Mouse (Mus musculus) embryonic facial prominence, embryonic 14.5 days (tissue): ENCODE data around the gene Gng7. TPM values are rescaled to one million over a fixed set of nuclear protein-coding genes. Genes with fewer than 3 reads are reported as not detected.

Source experiments
- ATAC-seq: fragments of 200-750 bp; cut with Nextera tagmentation; 2 replicates; pipeline ENCODE4 v1.8.0; 2017; ENCODE audit warnings: low read depth, moderate number of reproducible peaks, moderate TSS enrichment
- DNase-seq: peaks from one replicate; pipeline ENCODE4 v3.0.0-alpha.2; 2015; ENCODE audit warnings: low spot score
- H3K27ac ChIP-seq: fragments of 300-500 bp; sonication (generic); replicated peaks from 2 replicates; pipeline ENCODE4 v1.5.1; 2014; ENCODE audit warnings: low read depth, mild to moderate bottlenecking, low read length, moderate library complexity
- H3K27me3 ChIP-seq: fragments of 300-500 bp; sonication (generic); replicated peaks from 2 replicates; pipeline ENCODE4 v1.6.1; 2014; ENCODE audit warnings: low read length; ENCODE audit not compliant: control insufficient read depth, insufficient read depth
- H3K36me3 ChIP-seq: fragments of 300-500 bp; sonication (generic); 2 replicates; pipeline ENCODE4 v1.6.1; 2014; ENCODE audit warnings: low read length, mixed read lengths; ENCODE audit not compliant: control insufficient read depth, insufficient read depth
- H3K4me1 ChIP-seq: fragments of 300-500 bp; sonication (generic); 2 replicates; pipeline ENCODE4 v1.6.1; 2014; ENCODE audit warnings: antibody characterized with exemption, low read length; ENCODE audit not compliant: control insufficient read depth, insufficient read depth
- H3K4me2 ChIP-seq: fragments of 300-500 bp; sonication (generic); 2 replicates; pipeline ENCODE4 v1.6.1; 2014; ENCODE audit warnings: low read depth, mild to moderate bottlenecking, low read length, moderate library complexity, mixed read lengths
- H3K4me3 ChIP-seq: fragments of 300-500 bp; sonication (generic); 2 replicates; pipeline ENCODE4 v1.5.1; 2014; ENCODE audit warnings: low read depth, mild to moderate bottlenecking, low read length
- H3K9ac ChIP-seq: fragments of 300-500 bp; sonication (generic); 2 replicates; pipeline ENCODE4 v1.6.1; 2014; ENCODE audit warnings: low read depth, mild to moderate bottlenecking, low read length, moderate library complexity, mixed read lengths
- H3K9me3 ChIP-seq: fragments of 300-500 bp; sonication (generic); 2 replicates; pipeline ENCODE4 v1.6.1; 2016; ENCODE audit warnings: low read length; ENCODE audit not compliant: control insufficient read depth
- WGBS: fragments of 180-500 bp; shearing (Covaris S2); extraction: QIAGEN DNeasy Blood & Tissue Kit; methylation state at CpG from one replicate; pipeline ENCODE4 v1.1.7; 2014; 5-methylcytosine and 5-hydroxymethylcytosine counted together
- polyA plus RNA-seq: library from polyadenylated mRNA; unstranded; fragments of >200 nt; fragmentation: Nextera tagmentation; extraction: Ambion mirVana; gene quantifications from 2 replicates; pipeline ENCODE4 v1.2.1, GENCODE M21; 2014

Gng7 gene
- polyA plus RNA-seq, 1 experiment from 2014 or later = 5.9 TPM

DNA sequence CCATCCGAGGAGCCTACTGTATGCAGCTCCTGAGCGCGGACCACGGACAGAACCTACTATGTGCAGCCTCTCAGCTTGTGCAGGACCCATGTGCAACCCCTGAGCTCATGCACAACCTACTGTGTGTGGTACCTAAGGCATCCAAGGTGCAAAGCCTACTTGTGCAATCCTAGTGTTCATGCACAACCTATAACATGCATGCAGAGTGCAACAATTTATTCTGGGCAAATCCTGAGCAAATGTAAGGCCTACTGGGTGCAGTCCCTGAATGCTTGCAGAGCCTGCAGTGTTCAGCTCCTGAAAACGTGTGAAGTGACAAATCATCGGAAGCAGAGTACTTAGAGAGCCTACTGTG is 78.0 kb downstream of the Gng7 start:
- ATAC-seq (no peak), DNase-seq (no peak)
- H3K9ac ChIP-seq = peak overlapping the region; percentile 52; the same call in 1 of the 2 replicates
- H3K4me1 ChIP-seq = peaks cover 87% of the 10 kb centered on the region
- WGBS = 6% methylated on average over 6 of the region's 6 CpGs
- H3K9me3 ChIP-seq = no peaks in the 10 kb centered on the region
- H3K27me3 ChIP-seq = peaks cover 13% of the 10 kb centered on the region
- H3K27ac ChIP-seq = peak overlapping the region; percentile 83
- H3K36me3 ChIP-seq = no peaks in the 10 kb centered on the region
- peak overlapping the region; percentile 76 for H3K4me2 ChIP-seq
- H3K4me3 ChIP-seq = peak overlapping the region; percentile 38

DNA sequence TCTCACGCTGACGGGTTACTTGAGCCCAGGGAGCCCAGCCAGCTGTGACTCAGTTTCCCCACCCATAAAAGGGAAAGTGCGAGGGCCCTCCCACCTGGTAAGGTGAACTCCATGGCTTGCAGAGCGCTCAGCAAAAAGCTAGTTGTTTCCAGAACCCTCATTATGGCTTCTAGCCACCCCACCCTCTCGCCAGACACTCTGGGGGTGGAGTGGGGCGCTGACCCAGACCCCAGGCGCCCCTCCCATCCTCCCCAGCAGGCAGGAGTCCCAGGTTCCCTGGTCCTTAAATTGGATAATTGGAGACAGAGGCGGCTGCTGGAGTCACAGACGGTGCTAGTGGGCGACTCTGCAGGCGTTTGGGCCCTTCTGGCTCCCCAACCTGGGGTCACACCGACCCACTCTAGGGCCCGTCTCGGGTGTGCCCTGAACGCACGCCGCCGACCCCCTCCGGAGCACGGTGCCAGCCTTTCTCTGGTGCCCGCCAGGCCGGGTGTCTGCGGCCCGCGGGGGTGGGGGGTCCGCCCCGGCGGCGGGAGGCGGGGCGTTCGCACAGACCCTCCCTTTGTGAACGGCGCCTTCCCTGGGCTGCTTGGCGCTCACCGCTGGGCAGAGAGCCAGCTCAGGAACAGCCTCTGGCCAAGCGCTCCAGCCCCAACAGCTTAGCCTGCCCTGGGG is 78.5 kb downstream of the Gng7 start:
- no peaks in the 10 kb centered on the region for H3K9me3 ChIP-seq
- peaks cover 92% of the 10 kb centered on the region for H3K4me1 ChIP-seq
- peak; percentile 28 for ATAC-seq
- peak overlapping the region; percentile 76 for H3K4me2 ChIP-seq
- no peaks in the 10 kb centered on the region for H3K36me3 ChIP-seq
- peak; percentile 90 for DNase-seq
- WGBS = 2% methylated on average over 22 of the region's 37 CpGs
- peaks cover 15% of the 10 kb centered on the region for H3K27me3 ChIP-seq
- H3K4me3 ChIP-seq = peak overlapping the region; percentile 38
- peak overlapping the region; percentile 83 for H3K27ac ChIP-seq
- peak overlapping the region; percentile 52 for H3K9ac ChIP-seq

DNA sequence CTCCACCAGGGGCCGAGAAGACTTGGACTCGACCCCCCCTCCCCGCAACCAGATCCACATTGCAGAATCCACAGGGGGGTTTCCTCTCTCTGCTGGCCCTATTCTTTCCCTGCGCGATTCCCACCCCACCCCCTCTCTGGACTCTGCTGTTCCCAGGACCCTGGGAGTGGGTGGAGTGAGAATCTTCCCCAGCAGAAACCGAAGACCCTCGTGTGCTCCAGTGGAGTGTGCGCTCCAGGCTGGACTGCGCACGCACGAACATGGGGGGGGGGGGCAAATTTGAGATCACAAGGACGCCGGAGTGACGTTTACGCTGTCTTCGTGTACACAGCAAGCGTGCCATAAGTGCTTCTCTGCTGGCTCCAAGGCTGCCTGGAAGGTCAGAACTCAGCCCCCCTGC is 79.0 kb downstream of the Gng7 start:
- no peaks in the 10 kb centered on the region for H3K9me3 ChIP-seq
- ATAC-seq (peak; percentile 20; the same call in 1 of the 2 replicates), DNase-seq (peak; percentile 68)
- peak overlapping the region; percentile 83 for H3K27ac ChIP-seq
- H3K36me3 ChIP-seq = no peaks in the 10 kb centered on the region
- H3K4me1 ChIP-seq = peaks cover 92% of the 10 kb centered on the region
- H3K27me3 ChIP-seq = peaks cover 15% of the 10 kb centered on the region
- peak overlapping the region; percentile 76 for H3K4me2 ChIP-seq
- H3K9ac ChIP-seq = peak overlapping the region; percentile 52
- 1% methylated on average over 12 of the region's 17 CpGs for WGBS
- H3K4me3 ChIP-seq = peak overlapping the region; percentile 38

DNA sequence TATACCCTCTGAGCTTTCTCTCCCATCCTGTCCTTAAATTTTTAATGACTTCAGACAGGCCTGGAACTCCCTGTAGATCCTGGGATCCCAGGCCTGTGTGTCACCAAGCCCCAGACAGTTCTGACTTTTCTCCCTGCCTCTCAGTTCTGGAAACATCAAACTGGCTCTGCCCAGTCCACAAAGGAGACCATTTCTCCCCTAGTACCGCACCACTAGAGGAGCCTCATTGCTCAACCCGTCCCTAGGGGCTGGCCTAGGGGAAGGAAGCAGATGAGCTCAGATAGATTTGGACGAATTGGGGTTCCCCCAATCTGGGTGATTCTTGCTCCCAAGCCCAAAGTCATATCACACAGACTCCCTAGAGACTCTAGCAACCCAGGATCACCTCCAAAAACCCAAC is 79.5 kb downstream of the Gng7 start:
- H3K27ac ChIP-seq = peak overlapping the region; percentile 83
- H3K9ac ChIP-seq = 0 out of 2 replicates have a peak overlapping the region, but pooled peaks have one; percentile 16
- no peaks in the 10 kb centered on the region for H3K9me3 ChIP-seq
- ATAC-seq (no peak), DNase-seq (peak; percentile 38)
- peak overlapping the region; percentile 76 for H3K4me2 ChIP-seq
- H3K4me1 ChIP-seq = peaks cover 88% of the 10 kb centered on the region
- no peaks in the 10 kb centered on the region for H3K36me3 ChIP-seq
- no peak overlapping the region for H3K4me3 ChIP-seq
- H3K27me3 ChIP-seq = peaks cover 15% of the 10 kb centered on the region
- 22% methylated on average over 3 of the region's 3 CpGs for WGBS

DNA sequence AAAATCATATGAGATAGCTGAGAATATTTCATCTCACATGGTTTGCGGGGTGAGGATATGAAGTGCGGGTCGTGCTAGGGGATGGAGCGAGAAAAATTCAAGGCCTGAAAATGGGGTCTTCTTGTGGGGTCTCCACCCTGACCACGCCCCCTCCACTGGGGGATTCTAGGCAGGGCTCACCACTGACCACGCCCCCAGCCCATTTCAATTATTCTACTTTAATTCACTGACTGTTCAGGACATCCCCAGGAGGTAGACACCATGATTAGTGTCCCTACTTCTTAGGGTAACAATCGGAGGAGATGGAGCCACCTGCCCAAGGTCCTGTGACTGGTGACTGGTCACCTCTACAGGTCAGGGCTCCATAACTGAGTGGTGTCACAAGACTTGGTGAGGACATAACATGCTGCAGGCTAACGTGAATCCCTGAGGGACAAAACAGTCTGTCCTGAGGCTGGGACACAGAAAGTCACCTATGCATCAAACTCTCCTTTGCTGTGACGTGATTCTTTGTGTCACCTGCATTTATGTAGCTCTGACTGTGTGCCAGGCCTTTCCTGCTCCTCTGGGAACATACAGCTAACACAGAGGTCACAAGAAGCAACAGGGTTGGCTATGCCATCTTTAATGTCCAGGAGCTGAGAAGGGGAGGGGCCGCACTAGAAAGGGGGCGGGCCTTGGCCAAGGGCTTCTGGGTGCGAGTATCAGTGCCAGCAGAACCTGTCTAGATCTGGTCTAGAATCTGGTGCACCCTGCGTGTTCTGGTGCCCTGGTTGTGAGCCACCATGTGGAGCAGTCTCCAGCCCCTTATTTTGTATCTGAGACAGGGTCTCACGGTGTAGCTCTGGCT is 80.4 kb downstream of the Gng7 start:
- peaks cover 80% of the 10 kb centered on the region for H3K4me1 ChIP-seq
- WGBS = 47% methylated on average over 14 of the region's 14 CpGs
- DNase-seq = no peak
- H3K4me3 ChIP-seq = no peak overlapping the region
- H3K27me3 ChIP-seq = peaks cover 15% of the 10 kb centered on the region
- ATAC-seq = no peak
- no peak overlapping the region for H3K4me2 ChIP-seq
- no peaks in the 10 kb centered on the region for H3K9me3 ChIP-seq
- H3K9ac ChIP-seq = no peak overlapping the region
- H3K27ac ChIP-seq = no peak overlapping the region
- H3K36me3 ChIP-seq = no peaks in the 10 kb centered on the region

DNA sequence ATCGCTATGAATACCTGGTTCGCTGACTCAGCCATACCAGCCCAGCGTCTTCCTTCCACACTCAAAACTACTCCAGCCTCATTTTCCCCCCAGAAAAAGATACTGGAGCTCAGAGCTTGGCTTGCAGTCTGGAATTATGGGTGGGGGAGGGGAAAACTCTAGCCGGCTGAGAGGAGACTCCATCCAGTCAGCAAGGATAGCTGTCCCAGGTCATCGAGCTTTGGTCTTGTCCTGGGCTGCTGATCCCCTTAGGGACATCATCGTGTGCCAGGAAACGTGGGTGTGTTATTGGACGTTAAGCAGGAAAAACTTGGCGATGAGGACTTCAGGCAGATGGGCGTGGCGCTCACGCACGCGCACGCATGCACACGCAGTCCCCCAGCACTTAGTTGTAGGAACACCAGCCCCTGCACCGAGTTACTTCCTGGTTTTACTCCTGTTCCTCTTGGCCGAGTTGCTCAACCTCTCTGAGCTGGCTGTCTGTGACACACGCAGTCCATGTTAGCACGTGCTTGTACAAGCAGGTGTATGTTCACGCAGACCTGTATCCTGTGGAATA is 81.2 kb downstream of the Gng7 start:
- 3% methylated on average over 21 of the region's 21 CpGs for WGBS
- Histone ChIP-seq H3K4me3 (peak overlapping the region; percentile 63), H3K9ac (0 out of 2 replicates have a peak overlapping the region, but pooled peaks have one; percentile 3), H3K4me2 (peak overlapping the region; percentile 94), H3K4me1 (peaks cover 77% of the 10 kb centered on the region), H3K9me3 (no peaks in the 10 kb centered on the region), H3K27ac (peak overlapping the region; percentile 4; the same call in 1 of the 2 replicates), H3K27me3 (peaks cover 15% of the 10 kb centered on the region), H3K36me3 (no peaks in the 10 kb centered on the region)
- DNase-seq = peak; percentile 68
- no peak for ATAC-seq

DNA sequence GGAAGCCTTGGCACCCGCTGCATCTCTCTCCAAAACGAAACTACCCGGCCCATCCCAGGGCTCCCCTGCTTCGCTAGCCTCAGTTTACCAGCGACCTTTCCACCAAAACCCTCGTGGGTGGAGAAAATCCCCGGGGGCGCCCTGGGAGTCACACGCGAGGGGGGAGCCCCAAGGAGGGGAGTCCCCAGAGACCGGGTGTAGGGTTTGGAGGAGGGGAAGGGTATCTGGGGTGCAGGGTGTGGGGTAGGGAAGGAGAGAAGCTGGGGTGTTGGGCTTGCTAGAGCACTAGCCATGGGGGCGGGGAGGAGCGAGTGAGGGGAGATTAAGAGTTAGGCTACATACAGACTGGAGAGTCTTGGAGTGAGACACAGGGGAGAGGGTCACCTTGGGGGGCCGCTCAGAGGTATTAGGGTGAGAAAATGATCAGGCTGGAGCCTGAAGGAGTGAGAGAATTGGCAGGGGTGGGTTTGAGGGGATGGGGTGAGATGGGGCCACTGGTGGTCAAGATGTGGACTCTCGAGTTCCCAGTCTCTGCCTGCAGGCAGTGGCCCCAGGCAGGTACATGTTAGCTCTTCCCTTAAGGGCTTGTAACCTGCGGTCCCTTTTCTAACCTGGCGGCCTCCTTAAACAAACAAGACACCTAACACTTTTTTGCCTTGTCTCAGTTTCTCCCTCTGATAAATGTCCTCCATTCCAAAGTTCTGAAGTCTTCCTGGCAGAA is 81.9 kb downstream of the Gng7 start:
- H3K4me3 ChIP-seq = peak overlapping the region; percentile 63
- H3K4me2 ChIP-seq = peak overlapping the region; percentile 94
- peaks cover 15% of the 10 kb centered on the region for H3K27me3 ChIP-seq
- H3K4me1 ChIP-seq = peaks cover 71% of the 10 kb centered on the region
- no peak for ATAC-seq
- peak overlapping the region; percentile 4; the same call in 1 of the 2 replicates for H3K27ac ChIP-seq
- H3K9me3 ChIP-seq = no peaks in the 10 kb centered on the region
- no peaks in the 10 kb centered on the region for H3K36me3 ChIP-seq
- DNase-seq = peak; percentile 17
- H3K9ac ChIP-seq = peak overlapping the region; percentile 73
- WGBS = 2% methylated on average over 17 of the region's 17 CpGs

DNA sequence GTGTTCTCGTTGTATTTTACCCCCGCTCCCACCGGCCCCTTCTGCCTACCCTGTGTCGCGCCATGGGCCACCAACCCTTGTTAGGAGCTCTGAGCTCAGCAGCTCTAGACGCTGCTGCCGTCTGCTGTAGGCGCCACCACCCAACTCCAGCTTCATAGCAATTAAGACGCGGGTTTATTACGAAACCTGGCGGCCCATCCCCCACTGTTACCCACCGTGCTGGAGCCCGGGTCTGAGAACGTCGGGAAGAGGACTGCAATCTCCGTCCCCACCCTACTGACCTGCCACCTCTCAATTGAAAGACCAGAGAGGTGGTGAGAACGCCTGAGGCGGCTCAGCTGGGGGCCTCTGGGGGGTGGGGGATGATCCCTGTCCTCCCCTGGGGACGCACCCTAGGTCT is 82.5 kb downstream of the Gng7 start:
- no peaks in the 10 kb centered on the region for H3K9me3 ChIP-seq
- H3K27ac ChIP-seq = 0 out of 2 replicates have a peak overlapping the region, but pooled peaks have one; percentile 3
- peak overlapping the region; percentile 63 for H3K4me3 ChIP-seq
- H3K36me3 ChIP-seq = no peaks in the 10 kb centered on the region
- H3K27me3 ChIP-seq = peaks cover 15% of the 10 kb centered on the region
- peak overlapping the region; percentile 94 for H3K4me2 ChIP-seq
- peak; percentile 66 for DNase-seq
- peaks cover 64% of the 10 kb centered on the region for H3K4me1 ChIP-seq
- peak overlapping the region; percentile 73 for H3K9ac ChIP-seq
- WGBS = 1% methylated on average over 20 of the region's 20 CpGs
- no peak for ATAC-seq
